Mouse (Mus musculus) activated CD4-positive, CD25-positive, alpha-beta regulatory T cell, adult 9 weeks (primary cell): ENCODE measurements around the gene Eif2b1. TPM values are rescaled to one million over a fixed set of nuclear protein-coding genes. Genes with fewer than 3 reads are reported as not detected.

ENCODE experiments used
- polyA plus RNA-seq: library from polyadenylated mRNA; unstranded; fragments of 100-300 nt; shearing (Covaris generic); gene quantifications from one replicate; pipeline ENCODE4 v1.2.1, GENCODE M21; 2017

Eif2b1 gene
- 43.4 TPM for polyA plus RNA-seq

GRCm38 (mm10) chr5:124578633-124579317, at the start of gene Eif2b1, which contains the start of gene Gtf2h3:
Gene Eif2b1 (minus strand): TSS chr5:124579131.
Gene Gtf2h3 (plus strand): TSS chr5:124579140.

GRCm38 (mm10) chr5:124552558-124553307, 26.2 kb downstream of the Eif2b1 start, which contains the start of gene Ddx55:
Gene Ddx55 (plus strand): TSS chr5:124552864.

GRCm38 (mm10) chr5:124540383-124540786, 38.5 kb downstream of the Eif2b1 start, which contains the start of gene Tmed2:
Gene Tmed2 (plus strand): TSS chr5:124540695.

GRCm38 (mm10) chr5:124530655-124531582, 48.0 kb downstream of the Eif2b1 start, which contains the start of gene Rilpl1:
Gene Rilpl1 (minus strand): TSS chr5:124531391.

Other genes starting within 250 kb of the Eif2b1 start
- 8.0 TPM for gene Cdk2ap1, start 216.0 kb downstream of the Eif2b1 start, polyA plus RNA-seq
- 132 TPM for gene Sbno1, start 153.1 kb downstream of the Eif2b1 start, polyA plus RNA-seq
- 11.6 TPM for gene Kmt5a, start 139.2 kb downstream of the Eif2b1 start, polyA plus RNA-seq
- 117 TPM for gene Rilpl2, start 100.8 kb downstream of the Eif2b1 start, polyA plus RNA-seq
- gene Snrnp35, start 96.0 kb downstream of the Eif2b1 start, polyA plus RNA-seq = 7.0 TPM
- 1.6 TPM for gene Rilpl1, start 47.7 kb downstream of the Eif2b1 start, polyA plus RNA-seq
- gene Tmed2, start 38.4 kb downstream of the Eif2b1 start, polyA plus RNA-seq = 51.7 TPM
- gene Ddx55, start 26.3 kb downstream of the Eif2b1 start, polyA plus RNA-seq = 25.2 TPM
- 55.4 TPM for gene Gtf2h3, start within 50 bp of the Eif2b1 start, polyA plus RNA-seq
- 73.6 TPM for gene Atp6v0a2, start 49.4 kb upstream of the Eif2b1 start, polyA plus RNA-seq
- 0.15 TPM for gene Dnah10, start 146.0 kb upstream of the Eif2b1 start, polyA plus RNA-seq